Mouse (Mus musculus) heart, embryonic 15.5 days (tissue): ENCODE measurements around the gene Tex261. TPM values are rescaled to one million over a fixed set of nuclear protein-coding genes. Genes with fewer than 3 reads are reported as not detected.
"Not testable (repeated sequence)": the region's sequence is repeated elsewhere in the genome, so short reads cannot be mapped to it uniquely, and the experiment has no call there.

Experiments
- ATAC-seq: fragments of 200-750 bp; cut with Nextera tagmentation; replicated peaks from 2 replicates; pipeline ENCODE4 v1.8.0; 2017; ENCODE audit warnings: low read depth, moderate TSS enrichment; ENCODE audit not compliant: insufficient number of reproducible peaks, insufficient read depth, low FRiP score
- H3K27ac ChIP-seq: fragments of 300-500 bp; sonication (generic); 2 replicates; pipeline ENCODE4 v1.5.1; 2015; ENCODE audit warnings: mild to moderate bottlenecking, inconsistent platforms
- H3K27me3 ChIP-seq: fragments of 300-500 bp; sonication (generic); 2 replicates; pipeline ENCODE4 v1.6.1; 2015; ENCODE audit warnings: inconsistent platforms
- H3K36me3 ChIP-seq: fragments of 300-500 bp; sonication (generic); 2 replicates; pipeline ENCODE4 v1.6.1; 2015; ENCODE audit warnings: mild to moderate bottlenecking, inconsistent platforms
- H3K4me1 ChIP-seq: fragments of 300-500 bp; sonication (generic); replicated peaks from 2 replicates; pipeline ENCODE4 v1.6.1; 2015; ENCODE audit warnings: inconsistent platforms
- H3K4me2 ChIP-seq: fragments of 300-500 bp; sonication (generic); 2 replicates; pipeline ENCODE4 v1.6.1; 2015; ENCODE audit warnings: inconsistent platforms, mild to moderate bottlenecking, moderate library complexity
- H3K4me3 ChIP-seq: fragments of 300-500 bp; sonication (generic); 2 replicates; pipeline ENCODE4 v1.5.1; 2015; ENCODE audit warnings: mild to moderate bottlenecking, inconsistent platforms
- H3K9ac ChIP-seq: fragments of 300-500 bp; sonication (generic); 2 replicates; pipeline ENCODE4 v1.6.1; 2015; ENCODE audit warnings: mild to moderate bottlenecking, inconsistent platforms
- H3K9me3 ChIP-seq: fragments of 300-500 bp; sonication (generic); replicated peaks from 2 replicates; pipeline ENCODE4 v1.6.1; 2016; ENCODE audit warnings: inconsistent platforms
- WGBS: fragments of 180-500 bp; shearing (Covaris S2); methylation state at CpG from one replicate; pipeline ENCODE4 v1.1.7; 2015; ENCODE audit warnings: mixed read lengths; 5-methylcytosine and 5-hydroxymethylcytosine counted together
- polyA plus RNA-seq: library from polyadenylated mRNA; unstranded; fragments of >200 nt; fragmentation: Nextera tagmentation; extraction: Ambion mirVana; gene quantifications from 2 replicates; pipeline ENCODE4 v1.2.1, GENCODE M21; 2015

Gene Tex261
- polyA plus RNA-seq, 1 experiment from 2014 or later = 74.6 TPM

- H3K27ac ChIP-seq, H3K36me3 ChIP-seq, H3K27me3 ChIP-seq, H3K9me3 ChIP-seq, H3K9ac ChIP-seq, H3K4me3 ChIP-seq, H3K4me2 ChIP-seq, ATAC-seq: not testable (repeated sequence)
- H3K4me1 ChIP-seq = peaks cover 12% of the 10 kb centered on the region
- 83% methylated on average over 5 of the region's 5 CpGs for WGBS
Measured at GRCm38 (mm10) chr6:83790533-83790932, 14.9 kb upstream of the Tex261 start.

- no peak overlapping the region for H3K4me2 ChIP-seq
- no peak overlapping the region for H3K9ac ChIP-seq
- H3K4me1 ChIP-seq = peaks cover 6% of the 10 kb centered on the region; the same call in 1 of the 2 replicates
- no peak overlapping the region for H3K27ac ChIP-seq
- no peaks in the 10 kb centered on the region for H3K36me3 ChIP-seq
- H3K4me3 ChIP-seq = no peak overlapping the region
- no peak for ATAC-seq
- 69% methylated on average over 7 of the region's 7 CpGs for WGBS
- H3K9me3 ChIP-seq = no peaks in the 10 kb centered on the region
- H3K27me3 ChIP-seq = no peaks in the 10 kb centered on the region
Measured at GRCm38 (mm10) chr6:83788554-83788953, 12.9 kb upstream of the Tex261 start.

DNA sequence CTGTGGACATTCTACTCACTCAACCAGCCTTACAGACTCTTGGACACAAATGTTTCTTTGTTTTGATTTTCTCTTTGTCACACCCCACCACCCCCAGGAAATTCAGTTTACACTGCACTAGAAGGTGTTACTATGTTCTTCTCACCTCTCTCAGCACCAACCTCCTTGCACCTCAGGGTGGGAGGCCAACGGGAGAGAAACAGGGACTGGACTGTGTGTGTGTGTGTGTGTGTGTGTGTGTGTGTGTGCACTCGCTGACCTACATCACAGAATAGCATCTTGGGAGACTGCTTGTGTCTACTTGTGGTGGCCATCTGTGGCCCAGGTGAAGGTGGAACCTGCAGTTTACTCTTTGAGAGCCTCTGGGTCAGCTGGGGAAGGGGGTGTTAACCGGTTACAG is 10.8 kb upstream of the Tex261 start:
- no peaks in the 10 kb centered on the region for H3K9me3 ChIP-seq
- H3K36me3 ChIP-seq = no peaks in the 10 kb centered on the region
- H3K4me3 ChIP-seq = no peak overlapping the region
- peaks cover 4% of the 10 kb centered on the region; the same call in 1 of the 2 replicates for H3K4me1 ChIP-seq
- H3K27me3 ChIP-seq = no peaks in the 10 kb centered on the region
- no peak overlapping the region for H3K27ac ChIP-seq
- WGBS = 69% methylated on average over 3 of the region's 3 CpGs
- no peak overlapping the region for H3K4me2 ChIP-seq
- H3K9ac ChIP-seq = no peak overlapping the region
- ATAC-seq = no peak

GRCm38 (mm10) chr6:83779026-83779425 is 3.4 kb upstream of the Tex261 start:
- H3K27ac ChIP-seq = no peak overlapping the region
- no peak overlapping the region for H3K4me3 ChIP-seq
- no peaks in the 10 kb centered on the region for H3K9me3 ChIP-seq
- H3K4me1 ChIP-seq = peaks cover 14% of the 10 kb centered on the region
- H3K9ac ChIP-seq = no peak overlapping the region
- ATAC-seq = no peak
- no peak overlapping the region for H3K4me2 ChIP-seq
- H3K36me3 ChIP-seq = no peaks in the 10 kb centered on the region
- 9% methylated on average over 5 of the region's 5 CpGs for WGBS
- H3K27me3 ChIP-seq = no peaks in the 10 kb centered on the region

DNA sequence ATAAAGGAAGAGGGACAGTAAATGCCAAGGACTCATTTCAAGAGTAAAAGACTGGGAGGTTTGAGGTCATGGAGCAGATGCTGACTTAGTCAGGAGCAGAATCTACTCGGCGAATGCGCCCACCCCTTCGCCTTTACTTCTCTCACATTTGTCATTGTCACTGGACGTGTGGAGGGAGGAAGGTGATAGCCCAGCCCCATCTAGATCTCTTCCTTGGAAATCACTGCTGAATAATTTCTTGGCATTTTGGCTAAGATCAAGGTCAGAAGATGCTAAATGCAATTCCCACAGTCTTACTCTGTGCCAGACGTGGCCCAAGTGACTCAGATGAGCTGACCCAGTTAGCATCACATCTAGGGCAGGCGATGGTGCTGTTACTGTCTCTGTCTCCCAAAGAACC is 2.7 kb upstream of the Tex261 start:
- Histone ChIP-seq H3K4me3 (no peak overlapping the region), H3K4me1 (peaks cover 19% of the 10 kb centered on the region), H3K4me2 (no peak overlapping the region), H3K27ac (no peak overlapping the region), H3K9ac (no peak overlapping the region), H3K9me3 (no peaks in the 10 kb centered on the region), H3K36me3 (peaks cover 2% of the 10 kb centered on the region; the same call in 1 of the 2 replicates), H3K27me3 (no peaks in the 10 kb centered on the region)
- ATAC-seq = no peak
- 85% methylated on average over 7 of the region's 7 CpGs for WGBS

GRCm38 (mm10) chr6:83774781-83775563 is 641 bp downstream of the Tex261 start:
- H3K9me3 ChIP-seq = no peaks in the 10 kb centered on the region
- 2% methylated on average over 14 of the region's 14 CpGs for WGBS
- peak overlapping the region; percentile 98 for H3K4me3 ChIP-seq
- H3K27ac ChIP-seq = peak overlapping the region; percentile 92
- H3K4me1 ChIP-seq = peaks cover 19% of the 10 kb centered on the region
- peak overlapping the region; percentile 82 for H3K4me2 ChIP-seq
- H3K36me3 ChIP-seq = peaks cover 28% of the 10 kb centered on the region
- H3K9ac ChIP-seq = peak overlapping the region; percentile 96
- no peaks in the 10 kb centered on the region for H3K27me3 ChIP-seq
- peak; percentile 25; the same call in 1 of the 2 replicates for ATAC-seq

- peaks cover 36% of the 10 kb centered on the region for H3K36me3 ChIP-seq
- H3K4me1 ChIP-seq = peaks cover 19% of the 10 kb centered on the region
- H3K9ac ChIP-seq = no peak overlapping the region
- H3K4me2 ChIP-seq = peak overlapping the region; percentile 82
- no peaks in the 10 kb centered on the region for H3K27me3 ChIP-seq
- no peak for ATAC-seq
- peak overlapping the region; percentile 98 for H3K4me3 ChIP-seq
- H3K27ac ChIP-seq = no peak overlapping the region
- no peaks in the 10 kb centered on the region for H3K9me3 ChIP-seq
- WGBS = 59% methylated on average over 8 of the region's 9 CpGs
Measured at GRCm38 (mm10) chr6:83774126-83774525, 1.5 kb downstream of the Tex261 start.

DNA sequence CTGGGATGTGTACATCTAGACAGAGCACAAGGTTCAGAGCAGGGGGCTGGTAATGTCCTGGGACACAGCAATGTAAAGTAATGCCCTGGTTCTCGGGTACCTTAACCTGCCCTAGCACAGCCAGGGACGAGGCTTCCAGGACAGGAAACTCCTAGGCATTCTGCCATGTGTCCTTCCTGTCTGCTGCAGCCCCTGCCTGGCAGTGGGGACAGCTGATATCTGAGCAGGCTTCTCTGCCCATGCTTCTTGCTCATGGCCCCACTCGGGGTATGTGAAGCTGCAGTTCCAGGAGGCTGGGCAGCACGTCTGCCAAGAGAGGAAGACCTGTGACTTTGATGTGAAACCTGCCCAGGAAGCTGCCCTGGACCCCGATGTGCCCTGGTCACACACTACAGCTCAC is 7.1 kb downstream of the Tex261 start:
- Histone ChIP-seq H3K9me3 (no peaks in the 10 kb centered on the region), H3K27ac (no peak overlapping the region), H3K4me3 (no peak overlapping the region), H3K4me2 (no peak overlapping the region), H3K27me3 (peaks cover 11% of the 10 kb centered on the region), H3K4me1 (peaks cover 11% of the 10 kb centered on the region), H3K9ac (no peak overlapping the region), H3K36me3 (peaks cover 36% of the 10 kb centered on the region)
- ATAC-seq = 0 out of 2 replicates have a peak, but pooled peaks have one; percentile 13
- 65% methylated on average over 5 of the region's 5 CpGs for WGBS

- Histone ChIP-seq H3K4me2 (no peak overlapping the region), H3K4me1 (peaks cover 23% of the 10 kb centered on the region), H3K36me3 (peaks cover 24% of the 10 kb centered on the region), H3K27me3 (peaks cover 24% of the 10 kb centered on the region), H3K4me3 (no peak overlapping the region), H3K9me3 (no peaks in the 10 kb centered on the region), H3K27ac (peak overlapping the region; percentile 57), H3K9ac (no peak overlapping the region)
- ATAC-seq = no peak; the same call in 1 of the 2 replicates
- WGBS = 43% methylated on average over 3 of the region's 3 CpGs
Measured at GRCm38 (mm10) chr6:83766982-83767381, 8.6 kb downstream of the Tex261 start.

GRCm38 (mm10) chr6:83762880-83763431 is 12.7 kb downstream of the Tex261 start:
- Histone ChIP-seq H3K27me3 (peaks cover 58% of the 10 kb centered on the region), H3K4me2 (peak overlapping the region; percentile 85), H3K4me1 (peaks cover 28% of the 10 kb centered on the region), H3K9me3 (no peaks in the 10 kb centered on the region), H3K27ac (no peak overlapping the region), H3K4me3 (peak overlapping the region; percentile 46), H3K9ac (peak overlapping the region; percentile 52), H3K36me3 (no peaks in the 10 kb centered on the region)
- peak; percentile 54 for ATAC-seq
- WGBS = 3% methylated on average over 35 of the region's 35 CpGs

DNA sequence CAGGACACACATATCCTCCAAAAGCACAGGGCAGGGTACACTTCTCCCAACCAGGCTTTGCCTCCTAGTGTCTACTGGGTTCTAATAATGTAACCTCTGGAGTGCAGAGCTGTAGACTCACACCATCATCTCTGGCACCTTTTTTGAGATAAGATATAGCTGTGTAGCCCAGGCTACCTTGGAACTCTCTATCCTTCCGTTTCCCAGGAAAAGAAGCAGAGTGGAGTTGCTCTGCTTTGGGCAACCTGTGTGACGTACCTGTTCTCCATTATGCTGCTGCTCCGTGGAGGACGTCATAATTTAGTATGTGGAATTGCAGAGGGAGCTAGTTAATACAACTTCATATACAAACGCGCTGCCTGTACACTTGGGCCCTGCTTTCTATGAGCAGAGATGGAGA is 13.3 kb downstream of the Tex261 start, which contains the start of gene Ankrd53:
Gene Ankrd53 (plus strand): TSS at position 301 of the 400 bp plus-strand sequence.
- Histone ChIP-seq H3K27ac (no peak within 1 kb of the TSS), H3K27me3 (peaks cover 64% of the 10 kb centered on the region), H3K9me3 (no peaks in the 10 kb centered on the region), H3K9ac (peak within 1 kb of the TSS; percentile 52), H3K4me3 (peak within 1 kb of the TSS; percentile 46), H3K4me2 (peak within 1 kb of the TSS; percentile 85), H3K4me1 (peaks cover 26% of the 10 kb centered on the region), H3K36me3 (no peaks in the 10 kb centered on the region)
- 25% methylated on average over 6 of the region's 6 CpGs for WGBS
- ATAC-seq = no peak
